Mouse (Mus musculus) kidney, adult 2 months (tissue): ENCODE measurements around the gene Apobec3.

Experiments
- CTCF ChIP-seq: fragments of 200-500 bp; conservative IDR thresholded peaks from 2 replicates; pipeline ENCODE4 v1.5.1; 2011; ENCODE audit warnings: low read depth, mild to moderate bottlenecking, control low read depth, low read length, moderate library complexity, mixed read lengths; ENCODE audit not compliant: insufficient read depth, insufficient read length
- POLR2A ChIP-seq: fragments of 200-500 bp; IDR thresholded peaks from one replicate; pipeline ENCODE4 v1.6.1; 2011; ENCODE audit warnings: low read depth, low read length, control low read depth

DNA sequence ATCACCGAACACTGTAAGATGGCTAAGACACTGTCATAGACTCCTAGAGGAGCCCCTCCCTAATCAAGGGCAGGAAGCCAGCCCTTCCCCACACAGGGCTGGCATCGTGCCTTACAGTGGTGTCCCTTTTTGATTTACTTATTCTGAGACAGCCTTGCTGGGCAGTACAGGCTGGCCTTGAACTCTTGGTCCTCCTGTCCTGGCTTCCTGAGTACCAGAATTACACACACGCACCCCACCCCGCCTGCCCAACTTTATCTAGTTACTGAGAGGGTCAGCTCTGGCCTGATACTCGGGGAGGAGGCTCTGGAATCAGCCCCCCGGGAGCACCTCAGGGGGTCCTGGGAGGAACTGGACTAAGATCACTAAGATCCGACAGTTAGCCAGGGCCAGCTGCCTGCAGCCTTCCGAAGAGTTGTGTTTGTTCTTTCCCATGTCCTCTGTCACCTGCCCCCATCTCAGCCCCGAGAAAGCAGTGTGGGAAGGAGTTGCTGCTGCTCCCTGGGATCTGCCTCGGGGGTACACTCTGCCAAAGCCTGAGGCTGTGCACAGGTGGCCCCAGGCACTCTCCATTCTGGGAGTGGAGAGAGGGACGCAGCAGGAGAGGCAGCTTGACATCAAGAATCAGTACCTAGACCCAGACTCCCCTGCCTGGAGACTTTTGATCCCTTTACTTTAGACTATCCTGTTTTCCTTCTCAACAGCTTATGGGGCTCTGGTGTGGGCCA lies 61.2 kb downstream of the Apobec3 start:
- TF ChIP-seq CTCF (no peak), POLR2A (no peak)
